Mouse (Mus musculus): ENCODE data around the gene Cyp26b1. TPM values are rescaled to one million over a fixed set of nuclear protein-coding genes. Genes with fewer than 3 reads are reported as not detected.

Gene Cyp26b1
- total and polyA plus RNA-seq, 2 experiments = 0.18 to 0.22 TPM

DNA sequence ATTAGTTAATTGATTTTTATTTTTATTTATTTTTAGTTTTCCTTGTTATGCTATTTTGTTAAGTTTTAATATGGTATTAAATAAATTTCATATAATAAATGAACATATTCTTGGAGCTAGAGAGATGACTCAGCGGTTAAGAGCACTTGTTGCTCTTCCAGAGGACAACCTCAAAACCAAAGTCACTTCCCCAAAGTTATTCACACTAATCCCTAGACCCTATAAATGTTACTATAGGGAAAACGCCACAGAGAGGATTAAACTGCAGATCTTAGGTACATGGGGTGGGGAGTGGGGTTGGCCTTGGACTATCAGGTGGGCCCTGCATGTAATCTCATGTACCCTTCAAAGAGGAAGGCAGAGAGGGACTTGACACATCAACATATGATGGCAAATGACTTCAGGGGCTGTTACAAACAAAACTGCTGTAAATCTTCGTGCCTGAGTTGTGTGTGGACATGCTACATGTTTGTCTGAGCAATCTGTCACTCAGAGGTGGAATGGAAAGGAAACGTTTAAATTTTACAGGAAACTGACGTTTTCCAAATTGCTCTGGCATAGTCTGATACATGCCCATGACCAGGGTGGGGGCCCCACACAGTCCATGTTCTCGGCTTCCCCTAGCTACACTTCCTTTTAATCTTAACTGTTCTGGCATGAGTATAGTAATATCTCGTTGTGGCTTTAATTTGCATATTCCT lies 68.7 kb downstream of the Cyp26b1 start:
- H3K27ac ChIP-seq (replicated peaks; ENCODE audit: insufficient read depth, low read depth, low read length) = no peak overlapping the region
- no peaks in the 10 kb centered on the region for H3K4me1 ChIP-seq (ENCODE audit: control insufficient read depth, insufficient read depth, low read length)
- H3K36me3 ChIP-seq (ENCODE audit: control insufficient read depth, insufficient read depth, low read length) = no peaks in the 10 kb centered on the region
- DNase-seq (ENCODE audit: extremely low read depth, low read depth, low spot score) = no peak
- H3K4me3 ChIP-seq (ENCODE audit: insufficient read depth, low read depth, low read length) = no peak overlapping the region
- peaks cover 4% of the 10 kb centered on the region; the same call in 1 of the 2 replicates for H3K27me3 ChIP-seq (ENCODE audit: control insufficient read depth, insufficient read depth, low read length)
- TF ChIP-seq POLR2A (IDR thresholded peaks at IDR 0.05; ENCODE audit: extremely low read depth, insufficient read depth, low read length) = no peak
- TF ChIP-seq CTCF (IDR thresholded peaks at IDR 0.05; ENCODE audit: low read depth, low read length) = no peak
- no peaks in the 10 kb centered on the region for H3K79me2 ChIP-seq (ENCODE audit: control insufficient read depth, insufficient read depth, low read length)
- WGBS = 75% methylated on average over 7 of the region's 7 CpGs
- no peak overlapping the region for H3K9ac ChIP-seq (ENCODE audit: low read depth, low read length)

All from liver, adult 2 months (tissue).